Mouse (Mus musculus): ENCODE data around the gene Ren1. TPM values are rescaled to one million over a fixed set of nuclear protein-coding genes. Genes with fewer than 3 reads are reported as not detected.

Ren1 gene
- polyA plus RNA-seq, 1 experiment, result not detected

DNA sequence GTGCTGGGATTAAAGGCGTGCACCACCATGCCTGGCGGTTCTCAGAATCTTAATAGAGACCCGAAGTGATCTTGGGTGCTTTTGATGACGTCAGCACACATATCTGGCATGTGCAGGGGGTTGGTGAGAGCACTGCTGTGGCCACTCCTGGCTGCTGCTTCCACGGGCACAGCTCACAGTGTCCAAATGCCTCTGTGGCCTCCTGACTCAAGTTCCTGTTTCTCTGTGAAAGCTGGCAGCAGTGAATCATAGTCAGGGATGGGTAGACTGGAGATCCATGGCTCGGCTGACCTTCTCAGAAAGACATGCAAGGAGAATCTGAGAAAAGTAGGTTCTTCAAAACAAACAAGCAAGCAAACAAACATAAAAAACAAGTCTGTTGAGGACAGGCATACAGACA is 34.5 kb upstream of the Ren1 start:
- no peak overlapping the region for H3K27ac ChIP-seq (ENCODE audit: control insufficient read depth, insufficient read depth, low read depth, low read length, poor library complexity)
- H3K4me3 ChIP-seq (replicated peaks; ENCODE audit: control insufficient read depth, low read depth, low read length), result no peak overlapping the region
- TF ChIP-seq CTCF (IDR thresholded peaks at IDR 0.05; ENCODE audit: control insufficient read depth, insufficient read depth, low read length), result no peak
- no peak for TF ChIP-seq POLR2A (IDR thresholded peaks at IDR 0.05; ENCODE audit: borderline replicate concordance, control insufficient read depth, low read depth, low read length)
- 49% methylated on average over 6 of the region's 6 CpGs for WGBS
- no peaks in the 10 kb centered on the region for H3K4me1 ChIP-seq (ENCODE audit: control insufficient read depth, insufficient read depth, low read length)

DNA sequence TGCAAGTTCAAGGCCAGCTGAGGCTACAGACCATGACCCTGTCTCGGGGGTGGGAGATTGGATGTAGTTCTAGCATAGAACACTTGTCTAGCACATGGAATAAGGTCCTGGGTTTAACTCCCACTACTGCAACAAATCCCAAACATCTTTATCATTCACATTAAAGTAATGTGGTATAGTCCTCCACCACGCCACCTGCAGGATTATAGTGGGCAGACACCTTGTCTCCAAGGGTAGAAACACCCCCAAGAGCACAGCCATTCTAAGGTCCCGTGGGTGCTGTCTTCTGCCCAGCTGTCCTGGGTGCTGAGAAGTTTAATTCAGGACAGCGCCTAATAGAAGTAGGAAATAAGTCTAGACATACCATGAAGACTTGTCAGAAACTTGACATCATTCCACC is 33.7 kb upstream of the Ren1 start:
- Histone ChIP-seq H3K27ac (ENCODE audit: control insufficient read depth, insufficient read depth, low read depth, low read length, poor library complexity) (no peak overlapping the region), H3K4me1 (ENCODE audit: control insufficient read depth, insufficient read depth, low read length) (no peaks in the 10 kb centered on the region), H3K4me3 (replicated peaks; ENCODE audit: control insufficient read depth, low read depth, low read length) (no peak overlapping the region)
- WGBS, result 66% methylated on average over 4 of the region's 4 CpGs
- no peak for TF ChIP-seq POLR2A (IDR thresholded peaks at IDR 0.05; ENCODE audit: borderline replicate concordance, control insufficient read depth, low read depth, low read length)
- no peak for TF ChIP-seq CTCF (IDR thresholded peaks at IDR 0.05; ENCODE audit: control insufficient read depth, insufficient read depth, low read length)

DNA sequence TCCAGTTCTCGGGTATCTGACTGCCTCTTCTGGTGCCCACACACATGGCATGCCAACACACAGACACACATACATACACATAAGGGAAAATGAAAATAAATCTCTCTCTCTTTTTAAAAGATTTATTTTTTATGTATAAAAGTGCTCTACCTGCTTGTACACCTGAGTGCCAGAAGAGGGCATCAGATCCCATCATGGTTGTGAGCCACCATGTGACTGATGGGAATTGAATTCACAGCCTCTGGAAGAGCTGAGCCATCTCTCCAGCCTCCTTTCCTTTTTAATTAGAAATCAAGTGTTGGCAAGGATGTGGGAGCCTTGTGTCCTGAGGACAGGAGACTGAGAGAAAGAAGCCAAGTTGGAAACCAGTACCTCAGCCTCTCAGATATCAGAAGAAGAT is 33.2 kb upstream of the Ren1 start:
- WGBS, result 62% methylated on average over 1 of the region's 1 CpGs
- no peak overlapping the region for H3K27ac ChIP-seq (ENCODE audit: control insufficient read depth, insufficient read depth, low read depth, low read length, poor library complexity)
- TF ChIP-seq CTCF (IDR thresholded peaks at IDR 0.05; ENCODE audit: control insufficient read depth, insufficient read depth, low read length), result no peak
- H3K4me1 ChIP-seq (ENCODE audit: control insufficient read depth, insufficient read depth, low read length), result no peaks in the 10 kb centered on the region
- H3K4me3 ChIP-seq (replicated peaks; ENCODE audit: control insufficient read depth, low read depth, low read length), result no peak overlapping the region

DNA sequence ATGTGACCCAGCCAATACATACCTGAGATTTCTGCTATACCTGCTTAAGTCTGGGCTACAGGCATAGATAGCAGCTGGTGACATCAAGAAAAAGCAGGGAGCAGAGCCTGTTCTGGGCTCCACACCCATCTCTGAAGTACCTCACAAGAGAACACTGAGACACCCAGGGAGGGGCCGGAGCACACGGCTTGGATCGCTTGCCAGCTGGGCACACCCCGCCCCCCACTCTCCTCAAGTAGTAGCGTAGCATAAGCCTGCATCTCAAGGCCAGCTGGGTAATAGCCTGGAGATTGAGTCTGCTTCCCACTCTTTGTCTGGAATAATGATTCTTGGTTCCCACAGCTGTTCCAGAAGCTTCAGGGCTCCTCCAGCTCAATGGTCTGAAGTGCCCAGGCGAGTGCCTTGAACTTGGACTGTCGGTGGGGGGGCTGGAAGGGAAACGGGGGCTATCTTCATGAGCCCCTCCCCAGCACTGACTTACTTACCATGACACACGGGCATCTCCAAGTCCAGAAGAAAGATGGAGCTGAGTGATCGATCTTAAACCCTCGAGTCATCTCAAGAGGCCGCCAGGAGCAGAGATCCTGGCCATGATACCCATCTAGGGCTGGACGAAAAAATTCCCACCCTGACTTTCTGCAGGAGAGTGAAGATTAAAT is 28.9 kb upstream of the Ren1 start, which contains the start of gene Kiss1:
Gene Kiss1, plus strand, starts transcription at position 609 of the 659 bp plus-strand sequence.
- H3K4me1 ChIP-seq (ENCODE audit: control insufficient read depth, insufficient read depth, low read length), result no peaks in the 10 kb centered on the region
- no peak within 1 kb of the TSS for H3K27ac ChIP-seq (ENCODE audit: control insufficient read depth, insufficient read depth, low read depth, low read length, poor library complexity)
- WGBS, result 78% methylated on average over 13 of the region's 13 CpGs
- H3K4me3 ChIP-seq (replicated peaks; ENCODE audit: control insufficient read depth, low read depth, low read length), result no peak within 1 kb of the TSS
- no peak for TF ChIP-seq CTCF (IDR thresholded peaks at IDR 0.05; ENCODE audit: control insufficient read depth, insufficient read depth, low read length)
- TF ChIP-seq POLR2A (IDR thresholded peaks at IDR 0.05; ENCODE audit: borderline replicate concordance, control insufficient read depth, low read depth, low read length), result no peak

DNA sequence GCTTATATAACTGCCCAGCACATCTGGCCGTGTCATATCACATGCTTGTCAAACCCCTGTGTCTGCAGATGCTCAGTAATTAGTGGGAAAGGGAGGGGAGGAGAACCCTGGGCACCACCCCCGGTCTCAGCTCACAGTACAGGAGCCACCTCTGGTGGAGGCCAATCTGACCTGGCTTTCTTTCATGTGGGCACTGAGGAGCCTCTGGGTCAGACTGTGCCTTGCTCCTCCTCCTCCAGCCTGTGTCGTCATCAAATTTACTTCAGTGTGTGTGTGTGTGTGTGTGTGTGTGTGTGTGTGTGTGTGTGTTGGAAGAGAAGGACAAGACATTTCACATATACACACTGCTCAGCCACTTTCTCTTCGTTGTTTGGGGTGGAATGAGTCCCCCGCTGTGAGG is 27.0 kb upstream of the Ren1 start:
- Histone ChIP-seq H3K4me1 (ENCODE audit: control insufficient read depth, insufficient read depth, low read length) (no peaks in the 10 kb centered on the region), H3K27ac (ENCODE audit: control insufficient read depth, insufficient read depth, low read depth, low read length, poor library complexity) (no peak overlapping the region), H3K4me3 (replicated peaks; ENCODE audit: control insufficient read depth, low read depth, low read length) (no peak overlapping the region)
- 45% methylated on average over 5 of the region's 5 CpGs for WGBS
- TF ChIP-seq POLR2A (IDR thresholded peaks at IDR 0.05; ENCODE audit: borderline replicate concordance, control insufficient read depth, low read depth, low read length), result no peak
- TF ChIP-seq CTCF (IDR thresholded peaks at IDR 0.05; ENCODE audit: control insufficient read depth, insufficient read depth, low read length), result no peak

DNA sequence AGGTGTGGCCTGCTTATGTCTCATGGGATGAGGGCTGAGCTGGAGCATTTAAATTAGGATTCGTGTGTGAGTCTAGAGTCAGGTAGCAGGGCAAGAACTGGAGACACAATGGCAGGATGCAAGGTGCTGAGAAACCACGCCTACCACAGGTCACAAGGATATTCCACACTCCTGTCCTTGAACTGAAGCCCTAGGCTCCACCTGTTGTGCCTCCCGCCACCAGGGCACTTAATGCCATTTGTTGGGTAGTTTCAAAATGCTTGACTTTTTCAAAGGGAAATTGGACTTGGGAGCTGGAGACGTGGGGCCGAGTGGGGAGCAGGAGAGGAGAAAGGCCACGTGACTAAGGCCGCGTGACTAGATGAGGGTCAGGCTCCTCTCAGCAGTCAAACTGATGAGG is 24.4 kb upstream of the Ren1 start:
- TF ChIP-seq POLR2A (IDR thresholded peaks at IDR 0.05; ENCODE audit: borderline replicate concordance, control insufficient read depth, low read depth, low read length) (no peak), CTCF (IDR thresholded peaks at IDR 0.05; ENCODE audit: control insufficient read depth, insufficient read depth, low read length) (no peak)
- WGBS, result 85% methylated on average over 8 of the region's 8 CpGs

DNA sequence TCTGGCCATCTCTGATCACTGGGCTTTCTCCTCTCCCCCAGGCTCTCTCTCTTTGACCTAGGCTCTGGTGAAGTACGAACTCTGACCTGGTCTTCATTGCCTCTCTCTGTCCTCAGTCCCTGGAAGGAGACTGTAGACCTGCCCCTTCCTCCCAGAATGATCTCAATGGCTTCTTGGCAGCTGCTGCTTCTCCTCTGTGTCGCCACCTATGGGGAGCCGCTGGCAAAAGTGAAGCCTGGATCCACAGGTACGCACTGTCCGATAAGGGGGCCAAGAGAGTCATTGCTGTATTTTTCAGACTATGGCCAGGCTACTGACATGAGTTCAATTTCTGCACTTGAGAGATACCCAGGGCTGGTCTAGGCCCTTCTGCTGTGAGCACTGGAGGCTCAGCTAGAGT is 23.2 kb upstream of the Ren1 start:
- H3K4me3 ChIP-seq (replicated peaks; ENCODE audit: control insufficient read depth, low read depth, low read length), result no peak overlapping the region
- no peaks in the 10 kb centered on the region for H3K4me1 ChIP-seq (ENCODE audit: control insufficient read depth, insufficient read depth, low read length)
- H3K27ac ChIP-seq (ENCODE audit: control insufficient read depth, insufficient read depth, low read depth, low read length, poor library complexity), result no peak overlapping the region
- WGBS, result 71% methylated on average over 5 of the region's 5 CpGs
- TF ChIP-seq CTCF (IDR thresholded peaks at IDR 0.05; ENCODE audit: control insufficient read depth, insufficient read depth, low read length) (no peak), POLR2A (IDR thresholded peaks at IDR 0.05; ENCODE audit: borderline replicate concordance, control insufficient read depth, low read depth, low read length) (no peak)

More for the DNA sequence above, 24.4 kb upstream of the Ren1 start:
- Histone ChIP-seq H3K4me3 (replicated peaks; ENCODE audit: control insufficient read depth, low read depth, low read length) (no peak overlapping the region), H3K27ac (ENCODE audit: control insufficient read depth, insufficient read depth, low read depth, low read length, poor library complexity) (no peak overlapping the region), H3K4me1 (ENCODE audit: control insufficient read depth, insufficient read depth, low read length) (no peaks in the 10 kb centered on the region)

DNA sequence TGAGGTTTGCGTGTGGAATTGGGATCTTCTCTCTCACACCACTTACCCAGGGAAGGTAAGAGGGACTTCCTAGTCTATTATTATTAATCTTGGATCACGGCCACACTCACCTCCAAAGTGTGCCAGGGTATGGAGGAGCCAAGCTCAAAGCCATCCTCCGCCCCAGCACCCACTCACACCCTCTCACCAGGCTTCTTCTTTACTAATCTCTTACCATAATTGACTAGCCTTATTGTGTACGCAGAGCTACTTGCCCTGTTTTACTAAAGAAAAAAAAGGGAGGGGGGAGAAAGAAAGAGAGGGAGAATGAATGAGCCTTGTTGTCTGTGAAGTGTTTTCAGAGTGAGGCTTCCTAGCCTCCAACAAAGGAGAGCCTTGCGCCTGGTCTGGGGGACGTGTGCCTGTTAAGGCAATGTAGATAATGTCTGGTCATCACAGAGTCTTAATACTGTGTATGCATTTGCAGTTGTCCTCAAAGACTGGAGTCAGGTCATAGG is 22.0 kb upstream of the Ren1 start:
- Histone ChIP-seq H3K4me3 (replicated peaks; ENCODE audit: control insufficient read depth, low read depth, low read length) (no peak overlapping the region), H3K27ac (ENCODE audit: control insufficient read depth, insufficient read depth, low read depth, low read length, poor library complexity) (no peak overlapping the region), H3K4me1 (ENCODE audit: control insufficient read depth, insufficient read depth, low read length) (no peaks in the 10 kb centered on the region)
- 83% methylated on average over 6 of the region's 6 CpGs for WGBS
- no peak for TF ChIP-seq POLR2A (IDR thresholded peaks at IDR 0.05; ENCODE audit: borderline replicate concordance, control insufficient read depth, low read depth, low read length)

Measured in bone marrow, adult 2 months (tissue).